Mouse (Mus musculus) gastrocnemius, adult 2 months (tissue): ENCODE measurements around the gene Nisch. TPM values are rescaled to one million over a fixed set of nuclear protein-coding genes. Genes with fewer than 3 reads are reported as not detected.

ENCODE experiments used
- DNase-seq: peaks from one replicate; pipeline ENCODE4 v3.0.0; 2022
- H3K27ac ChIP-seq: fragments of 200-600 bp; 2 replicates; pipeline ENCODE4 v1.8.1; 2022; ENCODE audit warnings: mild to moderate bottlenecking
- H3K4me3 ChIP-seq: fragments of 200-600 bp; 2 replicates; pipeline ENCODE4 v1.8.1; 2022; ENCODE audit warnings: mild to moderate bottlenecking, moderate library complexity
- CTCF ChIP-seq: fragments of 200-600 bp; IDR thresholded peaks from 2 replicates; pipeline ENCODE4 v1.8.1; 2022; ENCODE audit warnings: antibody characterized with exemption, mild to moderate bottlenecking, moderate library complexity
- intact Hi-C: fragments of 180-260 bp; cut with DNase I; formaldehyde crosslinking; loops from one replicate; pipeline ENCODE4 v1.15.1; 2025
- total RNA-seq, 2 experiments: library from RNA; stranded (reverse); gene quantifications; 2 replicates each; pipeline ENCODE4 v1.2.3; 2021

Gene Nisch
- total RNA-seq, 2 experiments from 2014 or later: 60.8 to 70.3 TPM

DNA sequence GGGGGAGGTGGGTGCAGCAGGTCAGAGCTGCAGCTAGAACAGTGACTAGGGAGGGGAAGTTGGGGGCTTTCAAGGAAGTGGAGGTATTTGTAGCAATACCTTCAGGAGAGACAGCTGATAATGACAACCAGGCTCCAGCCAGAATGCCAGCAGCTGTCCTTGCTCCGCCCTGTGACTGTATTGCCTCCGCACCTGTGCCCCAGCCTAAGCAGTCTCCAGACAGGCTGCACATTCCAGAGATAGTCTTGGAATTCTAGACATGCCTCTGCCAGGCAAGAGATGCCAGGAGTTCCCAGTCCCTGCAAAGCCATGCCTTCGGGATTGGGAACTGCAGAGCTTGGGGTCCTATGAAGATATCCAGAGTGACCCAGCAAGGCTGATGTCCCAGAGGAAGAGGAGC, 4.2 kb downstream of the Nisch start:
- no peak overlapping the region for H3K27ac ChIP-seq
- H3K4me3 ChIP-seq: no peak overlapping the region
- intact Hi-C loops: no loop called here

DNA sequence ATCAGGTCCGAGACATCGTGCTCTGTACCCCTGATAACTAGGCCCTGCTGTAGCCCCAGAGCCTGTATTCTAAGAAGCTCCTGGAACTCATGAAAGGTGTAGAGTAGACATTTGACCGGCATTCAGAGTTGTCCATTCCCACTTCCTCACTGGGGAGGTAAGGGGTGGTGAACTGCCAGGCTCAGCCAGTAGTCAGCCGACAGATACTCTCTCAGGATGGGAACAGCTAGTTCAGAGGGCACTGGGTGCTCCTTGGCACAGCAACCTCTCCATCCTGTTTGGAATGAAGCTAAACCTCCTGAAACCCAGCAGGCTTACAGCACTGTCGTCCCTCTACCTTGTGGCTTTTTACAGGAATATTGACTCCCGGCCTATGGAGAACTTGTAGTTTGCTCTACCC, 4.9 kb downstream of the Nisch start:
- TF ChIP-seq CTCF: no peak
- intact Hi-C loops: no loop called here
- H3K4me3 ChIP-seq: no peak overlapping the region
- H3K27ac ChIP-seq: no peak overlapping the region
- DNase-seq: no peak

More for the DNA sequence above, 4.2 kb downstream of the Nisch start:
- no peak for DNase-seq
- no peak for TF ChIP-seq CTCF

DNA sequence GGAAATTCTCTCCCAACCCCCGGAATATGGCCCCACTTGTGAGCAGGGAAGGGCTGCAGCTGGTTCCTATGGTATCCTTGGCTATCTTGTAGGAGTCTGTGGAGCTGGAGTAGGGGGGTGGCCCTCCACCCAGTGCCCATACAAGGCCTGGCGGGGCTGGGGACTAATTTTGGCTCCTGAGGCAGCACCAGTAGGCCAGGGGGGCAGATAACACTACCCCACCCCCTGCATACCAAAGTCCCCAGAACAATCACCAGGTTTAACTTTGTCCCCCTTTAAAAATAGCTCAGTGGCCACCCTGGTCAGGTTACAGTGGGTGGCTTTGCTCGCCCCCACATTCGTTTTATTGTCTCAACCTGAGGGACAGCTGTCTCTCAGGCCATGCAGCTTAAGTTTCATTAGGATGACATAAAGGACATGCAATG, 7.6 kb downstream of the Nisch start:
- Histone ChIP-seq H3K27ac (peak overlapping the region; percentile 53; the same call in 1 of the 2 replicates), H3K4me3 (no peak overlapping the region)
- intact Hi-C loops: loop anchor here (5.0 kb wide), 1 partner anchor 43 kb away; the partner anchor contains the start of genes Bap1 and Phf7
- no peak for DNase-seq
- no peak for TF ChIP-seq CTCF

DNA sequence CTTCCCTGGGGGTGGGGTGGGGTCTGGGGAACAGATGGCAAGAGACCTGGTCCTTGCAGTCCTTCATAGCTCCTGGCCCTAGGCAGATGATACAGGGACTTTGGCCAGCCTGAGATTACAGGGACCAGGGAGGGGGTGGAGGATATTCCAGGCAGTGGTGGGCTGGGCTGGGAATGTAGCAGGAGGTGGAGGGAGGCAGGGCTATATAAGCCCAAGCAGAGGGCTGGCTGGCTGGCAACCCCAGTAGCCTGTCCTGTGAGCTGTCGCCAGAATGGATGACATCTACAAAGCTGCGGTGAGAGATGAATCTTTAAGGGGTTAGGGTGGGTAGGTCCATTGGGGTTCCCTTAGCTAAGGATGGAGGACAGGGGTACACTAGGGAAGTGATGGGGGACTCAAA, 8.7 kb downstream of the Nisch start, which contains the start of gene Tnnc1:
Gene Tnnc1, plus strand, starts transcription at position 229 of the 400 bp plus-strand sequence.
- no peak for TF ChIP-seq CTCF
- intact Hi-C loops: loop anchor here (5.0 kb wide), 1 partner anchor 44 kb away; the partner anchor contains the start of genes Bap1 and Phf7
- peak within 1 kb of the TSS; percentile 86 for H3K4me3 ChIP-seq

DNA sequence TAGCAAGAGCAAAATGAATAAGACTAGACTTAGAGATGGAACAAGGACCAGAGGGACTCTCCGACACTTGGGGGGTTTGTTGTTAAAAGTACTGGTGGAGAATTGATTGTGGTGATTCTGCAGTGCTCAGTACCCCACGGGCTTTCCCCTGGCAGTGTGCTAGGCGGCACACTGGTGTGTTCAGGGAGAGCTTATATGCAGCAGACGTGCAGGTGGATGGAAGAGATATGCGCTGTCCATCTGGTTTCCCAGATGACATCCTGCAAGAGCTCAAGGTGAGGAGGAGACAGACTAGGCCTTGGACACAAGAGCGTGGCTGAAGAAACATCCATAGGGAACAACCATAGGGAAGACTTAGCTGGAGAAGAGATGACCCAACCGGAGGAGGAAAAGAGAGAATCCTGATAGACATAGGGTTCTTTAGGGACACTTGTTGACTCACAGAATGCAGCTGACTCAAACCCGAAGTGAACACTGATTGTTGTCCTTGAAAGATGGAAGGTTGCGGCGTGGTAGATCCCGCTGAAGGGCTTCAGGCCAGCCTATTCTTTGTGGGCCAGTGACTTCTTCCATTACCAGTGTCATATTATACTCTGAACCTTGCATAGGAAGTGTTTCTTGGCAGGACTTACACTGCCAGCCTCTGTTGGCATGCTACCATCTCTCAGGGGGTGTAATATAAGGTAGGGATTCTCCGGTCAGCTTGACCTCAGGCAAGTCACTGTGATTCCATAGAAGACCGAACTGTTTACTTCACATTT, 9.5 kb downstream of the Nisch start:
- Histone ChIP-seq H3K27ac (peak overlapping the region; percentile 95), H3K4me3 (peak overlapping the region; percentile 86)
- TF ChIP-seq CTCF: no peak
- intact Hi-C loops: loop anchor here (5.0 kb wide), 1 partner anchor 45 kb away; the partner anchor contains the start of genes Bap1 and Phf7
- DNase-seq: no peak

More for the DNA sequence above, 8.7 kb downstream of the Nisch start, which contains the start of gene Tnnc1:
- no peak for DNase-seq
- H3K27ac ChIP-seq: peak within 1 kb of the TSS; percentile 95

DNA sequence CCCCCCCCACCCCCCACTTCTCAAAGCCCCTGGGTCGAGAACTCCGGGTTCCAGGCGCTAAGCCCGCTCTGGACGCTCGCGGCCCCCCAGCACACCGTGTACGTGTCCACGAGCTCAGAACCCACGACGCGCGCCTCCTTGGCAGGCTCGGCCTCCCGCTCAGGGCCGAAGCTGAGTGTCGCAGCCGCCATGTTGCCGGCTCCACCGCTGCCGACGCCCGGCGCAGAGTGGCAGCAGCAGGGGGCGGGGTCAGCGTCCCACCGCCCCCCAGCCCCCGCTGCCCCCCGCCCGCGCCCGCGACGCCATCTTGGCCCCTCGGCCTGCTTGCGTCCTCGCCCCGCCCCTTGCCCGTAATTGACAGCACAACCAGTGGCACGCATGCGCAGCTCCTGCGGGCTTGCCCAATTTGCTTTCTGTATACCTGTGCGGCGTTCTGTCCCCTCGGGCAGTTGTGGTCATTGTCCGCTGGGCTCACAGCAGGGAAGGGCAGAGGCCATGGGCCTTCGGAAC, 10.2 kb downstream of the Nisch start:
- Histone ChIP-seq H3K27ac (peak overlapping the region; percentile 95), H3K4me3 (peak overlapping the region; percentile 86)
- peak; percentile 98 for DNase-seq
- intact Hi-C loops: loop anchor here (5.0 kb wide), 1 partner anchor 46 kb away; the partner anchor contains the start of genes Bap1 and Phf7
- TF ChIP-seq CTCF: no peak

DNA sequence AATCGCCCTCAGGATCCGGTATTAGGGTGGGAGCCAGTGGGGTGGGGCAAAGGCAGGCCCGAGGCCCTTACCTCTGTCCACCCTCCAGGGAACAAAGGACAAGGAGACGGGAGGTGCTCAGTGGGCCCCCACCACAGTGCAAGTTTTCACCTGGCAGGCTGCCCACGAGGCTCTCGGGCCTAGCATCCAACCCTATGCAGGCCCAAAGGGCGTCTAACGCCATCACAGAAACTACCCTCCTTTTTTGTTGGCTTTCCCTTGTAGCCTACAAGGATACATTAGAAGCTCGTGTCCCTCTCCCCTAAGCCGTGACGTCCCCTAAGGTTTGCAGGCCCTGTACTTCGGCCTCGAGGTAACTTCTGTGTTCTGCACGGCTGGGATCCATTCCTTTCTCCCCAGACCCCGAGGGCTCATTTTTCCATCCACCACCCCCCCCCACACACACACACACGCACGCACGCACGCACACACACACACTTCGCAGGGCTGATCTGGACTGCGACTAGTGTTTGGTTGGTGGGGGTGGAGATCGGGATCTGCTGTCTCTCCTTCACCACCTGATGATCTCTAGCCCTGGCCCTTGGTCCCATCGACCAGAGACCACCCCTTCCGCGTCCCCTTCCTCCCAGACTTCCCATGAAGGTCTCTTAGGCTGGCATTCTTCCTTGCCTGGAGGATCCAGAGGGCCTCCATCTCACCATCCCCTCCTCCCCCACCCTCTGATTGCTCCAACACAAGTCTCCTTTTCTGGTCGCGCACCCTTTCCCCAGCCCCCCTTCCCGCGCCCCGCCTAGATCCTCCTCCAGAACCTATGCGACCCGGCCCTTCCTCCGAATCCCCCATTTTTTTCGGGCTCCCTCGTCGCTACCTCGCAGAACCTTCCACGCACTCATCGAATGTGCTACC, 10.9 kb downstream of the Nisch start:
- peak; percentile 66 for DNase-seq
- intact Hi-C loops: loop anchor here (5.0 kb wide), 1 partner anchor 46 kb away; the partner anchor contains the start of genes Bap1 and Phf7
- peak overlapping the region; percentile 95 for H3K27ac ChIP-seq
- peak overlapping the region; percentile 86 for H3K4me3 ChIP-seq
- no peak for TF ChIP-seq CTCF

DNA sequence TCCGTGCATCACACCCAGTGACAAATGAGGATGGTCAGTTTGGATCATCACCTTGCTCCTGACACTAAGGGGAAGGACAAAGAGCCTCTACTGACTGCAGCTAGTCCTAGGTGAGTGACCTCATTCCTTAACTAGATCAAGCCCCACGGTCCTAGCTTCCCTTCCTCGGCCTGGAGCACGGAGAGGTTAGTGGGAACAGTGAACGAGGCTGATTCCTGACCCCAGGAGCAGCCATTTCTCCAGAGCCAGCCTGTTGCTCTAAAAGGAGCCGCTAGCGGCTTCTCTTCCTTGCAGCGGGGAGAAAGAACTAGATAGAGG, 11.5 kb downstream of the Nisch start:
- H3K27ac ChIP-seq: peak overlapping the region; percentile 95
- peak overlapping the region; percentile 86 for H3K4me3 ChIP-seq
- intact Hi-C loops: loop anchor here (5.0 kb wide), 1 partner anchor 47 kb away; the partner anchor contains the start of genes Bap1 and Phf7
- no peak for DNase-seq
- no peak for TF ChIP-seq CTCF

DNA sequence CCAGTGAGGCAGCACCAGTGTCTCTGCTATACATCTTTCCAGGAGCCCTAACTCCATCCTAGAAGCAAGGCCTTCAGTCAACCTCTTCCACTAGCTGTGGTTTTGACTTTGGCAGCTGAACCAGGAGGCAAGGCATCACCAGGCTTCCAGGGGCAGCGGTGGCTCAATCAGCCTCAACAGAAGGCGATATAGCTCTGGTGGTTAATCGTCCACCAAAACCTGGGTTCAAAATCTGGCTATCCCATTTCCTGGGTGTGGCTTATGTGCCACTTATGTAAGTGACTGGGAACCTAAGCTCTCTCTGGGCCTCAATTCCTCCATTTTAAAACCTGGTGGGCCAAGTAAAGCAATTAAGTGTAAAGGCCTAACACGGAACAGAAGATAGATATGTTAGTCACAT, 11.9 kb downstream of the Nisch start:
- TF ChIP-seq CTCF: no peak
- no peak for DNase-seq

DNA sequence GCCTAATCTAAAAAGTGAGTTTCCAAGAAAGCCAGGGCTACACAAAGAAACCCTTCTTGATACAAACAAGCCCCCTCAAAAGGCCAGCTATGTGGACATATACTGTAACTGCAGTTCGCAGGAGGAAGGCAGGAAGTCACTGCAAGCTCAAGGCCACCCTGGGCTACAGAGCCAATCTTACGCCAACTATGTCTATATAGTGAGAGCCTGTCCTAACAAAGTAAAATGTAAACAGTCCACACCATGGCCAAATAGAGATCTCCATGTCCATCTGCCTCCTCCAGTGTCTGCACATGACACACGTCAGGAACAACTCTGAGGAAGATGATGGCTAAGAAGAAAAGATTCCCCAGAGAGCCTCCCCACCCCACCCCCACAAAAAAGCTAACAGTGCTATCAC, 16.7 kb downstream of the Nisch start:
- TF ChIP-seq CTCF: no peak
- intact Hi-C loops: no loop called here
- no peak for DNase-seq
- H3K27ac ChIP-seq: peak overlapping the region; percentile 31; the same call in 1 of the 2 replicates
- no peak overlapping the region for H3K4me3 ChIP-seq

More for the DNA sequence above, 11.9 kb downstream of the Nisch start:
- H3K27ac ChIP-seq: peak overlapping the region; percentile 95
- intact Hi-C loops: loop anchor here (5.0 kb wide), 1 partner anchor 47 kb away; the partner anchor contains the start of genes Bap1 and Phf7
- H3K4me3 ChIP-seq: peak overlapping the region; percentile 86

DNA sequence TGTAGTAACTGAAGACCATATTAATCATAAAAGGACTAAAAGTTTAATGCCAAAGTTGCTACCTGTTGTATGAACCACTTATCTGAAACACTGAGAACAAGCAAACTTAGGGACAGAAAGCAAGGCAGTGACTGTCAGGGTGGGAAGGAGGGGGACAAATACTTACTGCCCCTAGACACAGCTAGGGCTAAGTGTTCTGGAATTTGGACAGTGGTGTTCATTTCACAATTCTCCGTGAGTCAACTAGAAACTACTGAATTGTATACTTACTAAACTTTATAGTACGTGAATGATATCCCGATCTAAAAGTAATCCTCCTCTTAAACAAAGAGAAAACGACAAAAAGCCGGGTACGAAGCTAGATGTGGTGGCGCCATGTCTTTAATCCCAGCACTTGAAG, 17.1 kb downstream of the Nisch start:
- no peak for TF ChIP-seq CTCF
- Histone ChIP-seq H3K27ac (peak overlapping the region; percentile 43), H3K4me3 (no peak overlapping the region)
- intact Hi-C loops: no loop called here
- no peak for DNase-seq
